Mouse (Mus musculus): ENCODE data around the gene Ehd4. TPM values are rescaled to one million over a fixed set of nuclear protein-coding genes. Genes with fewer than 3 reads are reported as not detected.

Ehd4 gene
- total and polyA plus RNA-seq, 2 experiments: 2.9 to 7.4 TPM

- Histone ChIP-seq H3K36me3 (ENCODE audit: control insufficient read depth, insufficient read depth, low read length) (no peaks in the 10 kb centered on the region), H3K9ac (ENCODE audit: low read depth, low read length) (no peak overlapping the region), H3K4me1 (ENCODE audit: control insufficient read depth, insufficient read depth, low read length) (no peaks in the 10 kb centered on the region; the same call in 1 of the 2 replicates), H3K27ac (replicated peaks; ENCODE audit: insufficient read depth, low read depth, low read length) (no peak overlapping the region), H3K4me3 (ENCODE audit: insufficient read depth, low read depth, low read length) (no peak overlapping the region), H3K79me2 (ENCODE audit: control insufficient read depth, insufficient read depth, low read length) (no peaks in the 10 kb centered on the region; the same call in 1 of the 2 replicates), H3K27me3 (ENCODE audit: control insufficient read depth, insufficient read depth, low read length) (no peaks in the 10 kb centered on the region)
- no peak for TF ChIP-seq POLR2A (IDR thresholded peaks at IDR 0.05; ENCODE audit: extremely low read depth, insufficient read depth, low read length)
- no peak for DNase-seq (ENCODE audit: extremely low read depth, low read depth, low spot score)
- WGBS: 96% methylated on average over 4 of the region's 4 CpGs
Observed at GRCm38 (mm10) chr2:120144390-120144789, 10.0 kb downstream of the Ehd4 start.

GRCm38 (mm10) chr2:120142336-120142735 is 12.1 kb downstream of the Ehd4 start:
- 88% methylated on average over 5 of the region's 5 CpGs for WGBS
- TF ChIP-seq CTCF (IDR thresholded peaks at IDR 0.05; ENCODE audit: low read depth, low read length) (no peak), POLR2A (IDR thresholded peaks at IDR 0.05; ENCODE audit: extremely low read depth, insufficient read depth, low read length) (no peak)
- no peak for DNase-seq (ENCODE audit: extremely low read depth, low read depth, low spot score)
- Histone ChIP-seq H3K36me3 (ENCODE audit: control insufficient read depth, insufficient read depth, low read length) (no peaks in the 10 kb centered on the region), H3K4me3 (ENCODE audit: insufficient read depth, low read depth, low read length) (no peak overlapping the region), H3K4me1 (ENCODE audit: control insufficient read depth, insufficient read depth, low read length) (no peaks in the 10 kb centered on the region; the same call in 1 of the 2 replicates), H3K27me3 (ENCODE audit: control insufficient read depth, insufficient read depth, low read length) (no peaks in the 10 kb centered on the region), H3K79me2 (ENCODE audit: control insufficient read depth, insufficient read depth, low read length) (no peaks in the 10 kb centered on the region; the same call in 1 of the 2 replicates), H3K27ac (replicated peaks; ENCODE audit: insufficient read depth, low read depth, low read length) (no peak overlapping the region), H3K9ac (ENCODE audit: low read depth, low read length) (no peak overlapping the region)

- no peak overlapping the region for H3K27ac ChIP-seq (replicated peaks; ENCODE audit: insufficient read depth, low read depth, low read length)
Observed at GRCm38 (mm10) chr2:120141671-120142070, 12.7 kb downstream of the Ehd4 start.

DNA sequence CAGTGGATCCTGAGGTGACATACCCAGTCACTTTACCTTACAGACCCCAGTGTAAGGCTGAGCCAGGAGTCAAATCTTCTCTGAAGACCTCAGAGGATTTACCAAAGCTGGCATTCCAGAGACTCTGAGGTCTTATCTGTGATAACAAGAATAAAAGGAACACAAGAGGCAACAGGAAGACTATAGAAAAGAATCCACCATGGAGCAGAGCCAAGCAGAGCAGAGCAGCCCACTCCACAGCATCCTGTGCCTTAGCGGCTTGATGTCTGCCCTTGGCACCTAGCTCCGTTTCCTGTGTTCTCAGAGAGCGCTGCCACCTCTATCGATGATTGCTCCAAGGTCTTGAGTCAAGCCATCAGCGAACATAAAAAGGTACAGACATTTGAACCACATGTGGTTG is 14.1 kb downstream of the Ehd4 start:
- 77% methylated on average over 5 of the region's 5 CpGs for WGBS
- DNase-seq (ENCODE audit: extremely low read depth, low read depth, low spot score): no peak
- no peaks in the 10 kb centered on the region for H3K79me2 ChIP-seq (ENCODE audit: control insufficient read depth, insufficient read depth, low read length)
- TF ChIP-seq CTCF (IDR thresholded peaks at IDR 0.05; ENCODE audit: low read depth, low read length) (no peak), POLR2A (IDR thresholded peaks at IDR 0.05; ENCODE audit: extremely low read depth, insufficient read depth, low read length) (no peak)
- no peak overlapping the region for H3K27ac ChIP-seq (replicated peaks; ENCODE audit: insufficient read depth, low read depth, low read length)
- no peak overlapping the region for H3K9ac ChIP-seq (ENCODE audit: low read depth, low read length)
- no peaks in the 10 kb centered on the region for H3K36me3 ChIP-seq (ENCODE audit: control insufficient read depth, insufficient read depth, low read length)
- no peaks in the 10 kb centered on the region for H3K27me3 ChIP-seq (ENCODE audit: control insufficient read depth, insufficient read depth, low read length)
- no peak overlapping the region for H3K4me3 ChIP-seq (ENCODE audit: insufficient read depth, low read depth, low read length)
- no peaks in the 10 kb centered on the region; the same call in 1 of the 2 replicates for H3K4me1 ChIP-seq (ENCODE audit: control insufficient read depth, insufficient read depth, low read length)

More at GRCm38 (mm10) chr2:120141671-120142070, 12.7 kb downstream of the Ehd4 start:
- H3K36me3 ChIP-seq (ENCODE audit: control insufficient read depth, insufficient read depth, low read length): no peaks in the 10 kb centered on the region
- no peak for DNase-seq (ENCODE audit: extremely low read depth, low read depth, low spot score)
- no peak overlapping the region for H3K4me3 ChIP-seq (ENCODE audit: insufficient read depth, low read depth, low read length)
- no peaks in the 10 kb centered on the region for H3K79me2 ChIP-seq (ENCODE audit: control insufficient read depth, insufficient read depth, low read length)
- WGBS: 95% methylated on average over 1 of the region's 1 CpGs
- TF ChIP-seq POLR2A (IDR thresholded peaks at IDR 0.05; ENCODE audit: extremely low read depth, insufficient read depth, low read length) (no peak), CTCF (IDR thresholded peaks at IDR 0.05; ENCODE audit: low read depth, low read length) (no peak)
- H3K27me3 ChIP-seq (ENCODE audit: control insufficient read depth, insufficient read depth, low read length): no peaks in the 10 kb centered on the region
- H3K4me1 ChIP-seq (ENCODE audit: control insufficient read depth, insufficient read depth, low read length): no peaks in the 10 kb centered on the region; the same call in 1 of the 2 replicates
- H3K9ac ChIP-seq (ENCODE audit: low read depth, low read length): no peak overlapping the region

DNA sequence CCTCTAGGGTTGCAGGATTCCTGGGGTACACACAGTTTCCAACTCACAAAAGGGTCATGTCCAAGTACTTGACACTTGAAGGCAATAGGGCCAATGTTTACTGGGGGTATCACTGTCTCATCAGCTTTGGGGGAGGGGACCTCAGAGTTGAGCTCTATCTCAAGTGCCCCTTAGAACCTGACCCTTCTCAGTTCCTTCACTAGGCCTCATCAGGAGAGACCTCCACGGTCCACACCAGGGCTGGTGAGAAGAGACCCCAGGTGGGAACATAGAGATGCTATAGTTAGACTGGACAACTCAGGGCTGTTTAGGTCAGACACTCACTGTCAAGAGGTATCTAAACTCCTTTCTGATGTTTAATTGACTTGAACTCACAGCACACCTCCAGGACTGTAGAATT is 15.3 kb downstream of the Ehd4 start:
- no peaks in the 10 kb centered on the region; the same call in 1 of the 2 replicates for H3K4me1 ChIP-seq (ENCODE audit: control insufficient read depth, insufficient read depth, low read length)
- no peaks in the 10 kb centered on the region for H3K27me3 ChIP-seq (ENCODE audit: control insufficient read depth, insufficient read depth, low read length)
- DNase-seq (ENCODE audit: extremely low read depth, low read depth, low spot score): no peak
- H3K9ac ChIP-seq (ENCODE audit: low read depth, low read length): no peak overlapping the region
- no peaks in the 10 kb centered on the region for H3K79me2 ChIP-seq (ENCODE audit: control insufficient read depth, insufficient read depth, low read length)
- WGBS: 93% methylated on average over 1 of the region's 1 CpGs
- H3K27ac ChIP-seq (replicated peaks; ENCODE audit: insufficient read depth, low read depth, low read length): no peak overlapping the region
- no peak for TF ChIP-seq CTCF (IDR thresholded peaks at IDR 0.05; ENCODE audit: low read depth, low read length)
- TF ChIP-seq POLR2A (IDR thresholded peaks at IDR 0.05; ENCODE audit: extremely low read depth, insufficient read depth, low read length): no peak
- no peaks in the 10 kb centered on the region for H3K36me3 ChIP-seq (ENCODE audit: control insufficient read depth, insufficient read depth, low read length)
- H3K4me3 ChIP-seq (ENCODE audit: insufficient read depth, low read depth, low read length): no peak overlapping the region

DNA sequence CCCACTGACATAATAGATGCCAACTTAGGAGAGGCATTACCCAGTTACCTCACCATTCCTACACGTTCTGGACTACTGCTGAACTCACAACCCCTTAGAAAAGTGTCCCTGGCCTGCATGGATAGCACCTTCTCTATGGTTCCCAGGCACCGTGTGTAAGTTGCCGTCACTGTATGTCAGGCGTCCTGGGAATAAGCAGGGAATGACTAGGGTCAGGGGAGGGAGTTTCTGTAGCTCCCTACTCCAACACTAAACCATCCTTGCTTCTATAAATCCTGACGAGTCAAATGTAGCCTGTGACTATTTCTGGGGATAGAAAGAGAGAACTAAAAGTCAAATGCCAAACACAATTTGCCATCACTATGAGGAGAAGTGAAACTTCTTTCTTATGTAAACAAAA is 17.1 kb downstream of the Ehd4 start:
- no peak overlapping the region for H3K4me3 ChIP-seq (ENCODE audit: insufficient read depth, low read depth, low read length)
- no peak for TF ChIP-seq POLR2A (IDR thresholded peaks at IDR 0.05; ENCODE audit: extremely low read depth, insufficient read depth, low read length)
- no peak for TF ChIP-seq CTCF (IDR thresholded peaks at IDR 0.05; ENCODE audit: low read depth, low read length)
- peak overlapping the region; percentile 38; the same call in 1 of the 2 replicates for H3K27ac ChIP-seq (replicated peaks; ENCODE audit: insufficient read depth, low read depth, low read length)
- no peaks in the 10 kb centered on the region for H3K36me3 ChIP-seq (ENCODE audit: control insufficient read depth, insufficient read depth, low read length)
- H3K9ac ChIP-seq (ENCODE audit: low read depth, low read length): no peak overlapping the region
- no peaks in the 10 kb centered on the region for H3K79me2 ChIP-seq (ENCODE audit: control insufficient read depth, insufficient read depth, low read length)
- 72% methylated on average over 5 of the region's 5 CpGs for WGBS
- H3K4me1 ChIP-seq (ENCODE audit: control insufficient read depth, insufficient read depth, low read length): no peaks in the 10 kb centered on the region; the same call in 1 of the 2 replicates
- peak; percentile 26 for DNase-seq (ENCODE audit: extremely low read depth, low read depth, low spot score)
- H3K27me3 ChIP-seq (ENCODE audit: control insufficient read depth, insufficient read depth, low read length): no peaks in the 10 kb centered on the region

Data from liver, adult 2 months (tissue).